Mouse (Mus musculus) erythroblast, embryonic 14.5 days (primary cell): Measurements from ENCODE around the gene Dock3. TPM values are rescaled to one million over a fixed set of nuclear protein-coding genes. Genes with fewer than 3 reads are reported as not detected.

ENCODE experiments used
- H3K27me3 ChIP-seq: 2 replicates; pipeline ENCODE4 v1.6.1; 2012; ENCODE audit warnings: inconsistent platforms; ENCODE audit not compliant: control insufficient read depth
- H3K36me3 ChIP-seq: 2 replicates; pipeline ENCODE4 v1.6.1; 2012; ENCODE audit warnings: mild to moderate bottlenecking, inconsistent platforms; ENCODE audit not compliant: control insufficient read depth
- H3K4me1 ChIP-seq: 2 replicates; pipeline ENCODE4 v1.6.1; 2012; ENCODE audit warnings: inconsistent platforms; ENCODE audit not compliant: control insufficient read depth
- H3K4me3 ChIP-seq: replicated peaks from 2 replicates; pipeline ENCODE3; 2012; ENCODE audit warnings: moderate library complexity, mild to moderate bottlenecking, inconsistent platforms
- H3K9me3 ChIP-seq: 2 replicates; pipeline ENCODE4 v1.6.1; 2012; ENCODE audit warnings: low read length, inconsistent platforms, mixed read lengths; ENCODE audit not compliant: control insufficient read depth
- GATA1 ChIP-seq: IDR thresholded peaks from 2 replicates; pipeline ENCODE4 v1.6.1; 2012; ENCODE audit warnings: low read length, inconsistent platforms, mixed read lengths
- TAL1 ChIP-seq: IDR thresholded peaks from 3 replicates; pipeline ENCODE4 v1.6.1; 2012; ENCODE audit warnings: low read length, inconsistent platforms, mixed read lengths
- polyA plus RNA-seq: library from polyadenylated mRNA; stranded (reverse); fragments of >175 nt; gene quantifications from 2 replicates; pipeline ENCODE4 v1.2.3, GENCODE M21; 2012

Dock3 gene
- polyA plus RNA-seq, 1 experiment = not detected

DNA sequence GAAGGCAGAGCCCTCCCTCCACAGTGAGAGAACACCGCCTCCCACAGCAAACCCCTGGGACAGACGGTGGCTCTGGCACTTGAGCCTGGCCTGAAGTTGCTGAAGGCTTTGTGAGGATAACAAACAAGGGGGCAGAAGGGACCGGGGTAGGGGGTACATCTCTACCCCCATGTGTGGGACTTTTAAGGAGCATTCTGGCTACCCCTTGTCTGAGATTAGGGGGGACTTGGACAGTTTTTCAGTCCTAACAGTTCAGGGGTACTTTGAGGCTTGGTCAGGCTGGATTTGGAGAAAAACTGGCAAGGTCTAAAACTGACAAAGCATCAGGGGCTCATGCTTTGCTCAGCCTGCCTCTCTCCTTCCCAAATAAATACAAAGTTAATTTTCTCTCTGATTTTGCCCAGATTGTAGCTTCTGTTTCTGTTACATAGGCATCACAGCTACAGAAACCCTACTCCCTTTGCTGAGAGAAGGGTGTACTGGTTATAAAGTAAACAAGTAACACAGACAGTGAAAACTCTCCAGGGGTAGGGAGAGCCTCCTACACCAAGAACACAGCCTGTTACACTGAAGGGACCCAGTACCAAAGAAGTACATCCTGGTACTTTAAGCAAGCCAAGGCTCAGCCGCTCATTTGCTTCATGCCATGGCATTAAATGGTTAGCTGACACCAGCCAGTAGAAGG is 350.5 kb downstream of the Dock3 start:
- Histone ChIP-seq H3K36me3 (peaks cover 95% of the 10 kb centered on the region), H3K9me3 (0 out of 2 replicates have a peak, but pooled peaks cover 2% of the 10 kb centered on the region), H3K4me1 (peaks cover 39% of the 10 kb centered on the region), H3K27me3 (no peaks in the 10 kb centered on the region), H3K4me3 (no peak overlapping the region)
- TF ChIP-seq GATA1 (no peak), TAL1 (no peak)

DNA sequence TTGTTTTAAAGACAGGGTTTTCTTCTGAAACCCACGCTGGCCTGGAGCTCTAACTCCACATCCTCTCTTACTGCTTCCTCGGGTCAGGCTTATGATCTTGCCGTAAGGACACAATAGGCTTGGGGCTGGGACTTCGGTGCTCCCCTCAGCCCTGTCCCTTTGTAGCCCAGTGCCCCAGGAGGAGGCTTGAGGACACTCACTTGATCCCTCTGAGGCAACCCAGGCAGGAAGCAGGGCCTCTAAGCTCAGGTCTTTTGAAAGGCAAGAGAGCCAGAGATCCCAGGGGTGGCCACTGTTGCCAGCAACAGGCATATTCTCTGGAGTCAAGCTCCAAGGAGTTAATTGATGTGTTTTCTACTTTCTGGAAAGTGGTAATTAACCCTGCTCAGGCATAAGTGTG is 352.2 kb downstream of the Dock3 start:
- Histone ChIP-seq H3K4me3 (no peak overlapping the region), H3K9me3 (no peaks in the 10 kb centered on the region), H3K36me3 (peaks cover 99% of the 10 kb centered on the region), H3K27me3 (no peaks in the 10 kb centered on the region), H3K4me1 (peaks cover 23% of the 10 kb centered on the region)
- TF ChIP-seq TAL1 (no peak), GATA1 (no peak)

DNA sequence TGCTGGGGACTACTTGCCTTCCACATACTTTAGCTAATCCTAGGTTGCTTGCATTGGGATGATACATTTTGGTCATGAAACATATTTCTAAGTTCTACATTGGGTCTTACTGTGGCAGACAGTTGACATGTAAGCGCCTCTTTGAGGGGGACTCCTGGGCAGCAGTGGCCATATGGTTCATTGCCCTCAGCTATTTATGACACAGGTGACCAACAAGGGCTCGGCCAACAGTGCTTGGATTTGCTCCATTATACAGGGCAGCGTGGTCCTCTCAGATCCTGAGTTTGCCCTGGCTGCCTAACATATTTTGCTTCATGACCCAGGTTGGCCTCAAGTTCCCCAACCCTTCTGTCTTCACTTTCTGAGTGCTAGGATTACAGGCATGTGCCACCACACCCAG is 355.0 kb downstream of the Dock3 start:
- Histone ChIP-seq H3K4me3 (no peak overlapping the region), H3K36me3 (peaks cover 95% of the 10 kb centered on the region), H3K9me3 (no peaks in the 10 kb centered on the region), H3K4me1 (peaks cover 4% of the 10 kb centered on the region), H3K27me3 (no peaks in the 10 kb centered on the region)
- TF ChIP-seq GATA1 (no peak), TAL1 (no peak)

DNA sequence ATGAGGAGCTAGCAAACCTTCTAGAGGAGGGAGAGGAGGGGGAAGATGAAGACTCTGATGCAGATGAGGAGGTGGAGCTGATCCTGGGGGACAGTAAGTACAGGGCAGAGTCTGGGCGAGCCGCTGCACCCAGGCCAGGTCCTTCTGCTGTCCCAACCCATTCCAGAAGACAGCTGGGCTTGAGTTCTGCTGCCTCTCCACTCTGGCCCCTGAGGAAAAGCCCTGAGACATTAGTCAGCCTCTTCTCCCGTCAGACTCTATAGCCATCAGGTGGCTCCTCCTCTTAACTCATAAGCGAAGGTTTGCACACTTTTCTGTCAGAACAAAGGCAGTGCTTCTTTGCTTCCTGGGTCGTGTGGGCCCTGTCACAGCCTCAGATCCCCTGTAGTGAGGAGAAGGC is 357.5 kb downstream of the Dock3 start:
- Histone ChIP-seq H3K36me3 (peaks cover 83% of the 10 kb centered on the region), H3K4me3 (no peak overlapping the region), H3K27me3 (no peaks in the 10 kb centered on the region), H3K9me3 (no peaks in the 10 kb centered on the region), H3K4me1 (peaks cover 3% of the 10 kb centered on the region)
- TF ChIP-seq TAL1 = no peak
- no peak for TF ChIP-seq GATA1

DNA sequence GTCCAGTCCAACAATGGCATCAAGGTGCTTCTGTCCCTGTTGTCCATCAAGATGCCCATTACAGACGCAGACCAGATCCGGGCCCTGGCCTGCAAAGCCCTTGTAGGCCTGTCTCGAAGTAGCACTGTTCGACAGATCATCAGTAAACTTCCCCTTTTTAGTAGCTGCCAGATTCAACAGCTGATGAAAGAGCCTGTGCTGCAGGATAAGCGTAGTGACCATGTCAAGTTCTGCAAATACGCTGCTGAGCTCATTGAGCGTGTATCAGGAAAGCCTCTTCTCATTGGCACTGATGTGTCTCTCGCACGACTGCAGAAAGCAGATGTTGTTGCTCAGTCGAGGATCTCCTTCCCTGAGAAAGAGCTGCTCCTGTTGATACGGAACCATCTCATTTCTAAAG is 373.7 kb downstream of the Dock3 start:
- H3K4me3 ChIP-seq = no peak overlapping the region
- no peaks in the 10 kb centered on the region for H3K27me3 ChIP-seq
- no peaks in the 10 kb centered on the region for H3K9me3 ChIP-seq
- TF ChIP-seq TAL1 (no peak), GATA1 (no peak)
- no peaks in the 10 kb centered on the region for H3K4me1 ChIP-seq
- peaks cover 96% of the 10 kb centered on the region for H3K36me3 ChIP-seq

DNA sequence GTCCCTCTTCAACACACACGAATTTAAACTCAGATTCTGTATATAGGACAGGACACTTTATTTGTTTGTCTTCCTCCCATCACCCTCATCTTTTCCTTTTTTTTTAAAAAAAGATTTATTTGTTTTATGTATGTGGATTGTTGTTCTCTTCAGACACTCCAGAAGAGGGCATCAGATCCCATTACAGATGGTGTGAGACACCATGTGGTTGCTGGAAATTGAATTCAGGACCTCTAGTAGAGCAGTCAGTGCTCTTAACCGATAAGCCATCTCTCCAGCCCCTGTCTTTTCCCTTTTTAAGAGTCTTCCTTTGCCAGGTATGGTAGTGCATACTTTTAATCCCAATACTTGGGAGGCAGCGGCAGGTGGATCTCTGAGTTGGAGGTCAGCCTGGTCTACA is 375.0 kb downstream of the Dock3 start:
- Histone ChIP-seq H3K4me1 (no peaks in the 10 kb centered on the region), H3K27me3 (no peaks in the 10 kb centered on the region), H3K4me3 (no peak overlapping the region), H3K9me3 (no peaks in the 10 kb centered on the region), H3K36me3 (peaks cover 98% of the 10 kb centered on the region)
- TF ChIP-seq GATA1 = no peak
- TF ChIP-seq TAL1 = no peak

Other genes with a start within 250 kb of the Dock3 start
- 0.11 TPM in 2 replicates for gene Mapkapk3, start 58.0 kb upstream of the Dock3 start, polyA plus RNA-seq
- 1.9 and 4.1 TPM in 2 replicates for gene Cish, start 64.1 kb upstream of the Dock3 start, polyA plus RNA-seq
- gene Hemk1, start 106.4 kb upstream of the Dock3 start, polyA plus RNA-seq = 0.24 and 0.32 TPM in 2 replicates
- gene 6430571L13Rik, start 108.7 kb upstream of the Dock3 start, polyA plus RNA-seq = not detected in 2 replicates
- not detected in 2 replicates for gene Cacna2d2, start 167.7 kb upstream of the Dock3 start, polyA plus RNA-seq